ENCODE assay signal across 9 mouse cellular contexts in the genomic region with DNA sequence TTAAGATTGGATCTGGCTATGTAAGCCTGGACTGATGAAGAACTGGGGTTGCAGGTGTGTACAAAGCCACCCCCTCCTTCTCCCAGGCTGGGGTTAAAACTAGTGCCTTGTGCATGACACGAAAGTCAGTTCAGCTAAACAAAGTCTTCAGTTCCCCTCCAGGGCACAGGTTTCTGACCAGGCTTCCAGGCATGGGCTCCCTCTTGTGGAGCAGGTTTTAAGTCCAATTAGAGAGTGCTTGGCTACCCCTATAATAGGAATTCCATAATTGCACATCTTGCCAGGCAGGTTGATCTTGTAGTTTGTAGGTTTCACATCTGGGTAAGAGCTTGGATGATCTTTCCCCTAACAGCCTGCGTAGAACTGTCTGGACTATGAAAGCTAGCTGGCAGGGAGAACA.
DNase-seq lines count a peak whose midpoint lies in the region; ATAC-seq and TF ChIP-seq lines count a peak whose summit lies in the region.
"Had no signal": no experiment of that assay in that cellular context is flagged by ENCODE, and none has a peak within 500 bp of the region (broad histone marks: within the 10 kb centered on the region; RNA-seq: fewer than 3 reads in every experiment).

No protein-coding gene starts in this region.

- H3K36me3 ChIP-seq in intestine, postnatal 0 days (ENCODE audit: control insufficient read depth, insufficient read depth) = no peaks in the 10 kb centered on the region
- H3K36me3 ChIP-seq in intestine, embryonic 15.5 days = no peaks in the 10 kb centered on the region
- H3K36me3 ChIP-seq: lung, embryonic 15.5 days had no signal

- H3K9me3 ChIP-seq in intestine, postnatal 0 days (ENCODE audit: control insufficient read depth) = no peaks in the 10 kb centered on the region
- H3K9me3 ChIP-seq in intestine, embryonic 15.5 days = no peaks in the 10 kb centered on the region
- H3K9me3 ChIP-seq: lung, embryonic 15.5 days had no signal

- 57% methylated on average over 2 of the region's 2 CpGs for WGBS in intestine, postnatal 0 days
- 58% methylated on average over 2 of the region's 2 CpGs for WGBS in intestine, embryonic 15.5 days

- DNase-seq in NIH3T3 (ENCODE audit: low read depth) = peak; percentile 63
- DNase-seq in embryo, embryonic 9.5 days (ENCODE audit: extremely low spot score) = peak; percentile 51
- DNase-seq in lung, postnatal 10 days = peak; percentile 31
- no peak for DNase-seq in frontal cortex, postnatal 14 days (ENCODE audit: low spot score in 2 of 2)
- DNase-seq: adrenal gland, adult 2 months had no signal

- H3K4me2 ChIP-seq in intestine, postnatal 0 days (replicated peaks; ENCODE audit: low read depth) = no peak overlapping the region
- H3K4me2 ChIP-seq in intestine, embryonic 15.5 days (replicated peaks) = no peak overlapping the region
- H3K4me2 ChIP-seq: lung, embryonic 15.5 days had no signal

- no peaks in the 10 kb centered on the region for H3K4me1 ChIP-seq in intestine, postnatal 0 days (replicated peaks; ENCODE audit: control insufficient read depth, insufficient read depth, low read length)
- H3K4me1 ChIP-seq in intestine, embryonic 15.5 days (replicated peaks) = 0 out of 2 replicates have a peak, but pooled peaks cover 4% of the 10 kb centered on the region
- H3K4me1 ChIP-seq: lung, embryonic 15.5 days had no signal

- no peak overlapping the region for H3K27ac ChIP-seq in intestine, postnatal 0 days (ENCODE audit: low read depth, low read length)
- no peak overlapping the region for H3K27ac ChIP-seq in intestine, embryonic 15.5 days
- H3K27ac ChIP-seq: lung, embryonic 15.5 days had no signal

- TF ChIP-seq CTCF in intestine, postnatal 0 days (IDR thresholded peaks at IDR 0.05; ENCODE audit: low read depth) = peak; percentile 61

- H3K27me3 ChIP-seq in intestine, postnatal 0 days (replicated peaks; ENCODE audit: control insufficient read depth, insufficient read depth, low read length) = no peaks in the 10 kb centered on the region
- H3K27me3 ChIP-seq in intestine, embryonic 15.5 days (replicated peaks) = no peaks in the 10 kb centered on the region

- no peak overlapping the region for H3K4me3 ChIP-seq in intestine, postnatal 0 days (ENCODE audit: low read depth, low read length)
- no peak overlapping the region for H3K4me3 ChIP-seq in intestine, embryonic 15.5 days (replicated peaks)
- H3K4me3 ChIP-seq: lung, embryonic 15.5 days had no signal

- ATAC-seq in intestine, postnatal 0 days = no peak
- ATAC-seq in intestine, embryonic 15.5 days = no peak
- no peak for ATAC-seq in megakaryocyte-erythroid progenitor cell, adult 5-6 weeks (replicated peaks; ENCODE audit: low FRiP score, low TSS enrichment, poor library complexity, severe bottlenecking)

- no peak overlapping the region for H3K9ac ChIP-seq in intestine, postnatal 0 days (ENCODE audit: low read depth, low read length)
- no peak overlapping the region for H3K9ac ChIP-seq in intestine, embryonic 15.5 days
- H3K9ac ChIP-seq: lung, embryonic 15.5 days had no signal

Comparison
In these comparisons a context has a peak if more than half of its experiments do, and no peak if none do; other contexts are left out.
1. DNase-seq: peak in NIH3T3 (single experiment), embryo, embryonic 9.5 days (single experiment) and lung, postnatal 10 days (single experiment); none in frontal cortex, postnatal 14 days (0 of 2).